Mouse (Mus musculus): ENCODE measurements around the gene Snrnp25. TPM values are rescaled to one million over a fixed set of nuclear protein-coding genes. Genes with fewer than 3 reads are reported as not detected.

Snrnp25 gene
- polyA plus RNA-seq (2015; fragmentation: Nextera tagmentation; extraction: Ambion mirVana) = 40.4 and 48.3 TPM in 2 replicates

DNA sequence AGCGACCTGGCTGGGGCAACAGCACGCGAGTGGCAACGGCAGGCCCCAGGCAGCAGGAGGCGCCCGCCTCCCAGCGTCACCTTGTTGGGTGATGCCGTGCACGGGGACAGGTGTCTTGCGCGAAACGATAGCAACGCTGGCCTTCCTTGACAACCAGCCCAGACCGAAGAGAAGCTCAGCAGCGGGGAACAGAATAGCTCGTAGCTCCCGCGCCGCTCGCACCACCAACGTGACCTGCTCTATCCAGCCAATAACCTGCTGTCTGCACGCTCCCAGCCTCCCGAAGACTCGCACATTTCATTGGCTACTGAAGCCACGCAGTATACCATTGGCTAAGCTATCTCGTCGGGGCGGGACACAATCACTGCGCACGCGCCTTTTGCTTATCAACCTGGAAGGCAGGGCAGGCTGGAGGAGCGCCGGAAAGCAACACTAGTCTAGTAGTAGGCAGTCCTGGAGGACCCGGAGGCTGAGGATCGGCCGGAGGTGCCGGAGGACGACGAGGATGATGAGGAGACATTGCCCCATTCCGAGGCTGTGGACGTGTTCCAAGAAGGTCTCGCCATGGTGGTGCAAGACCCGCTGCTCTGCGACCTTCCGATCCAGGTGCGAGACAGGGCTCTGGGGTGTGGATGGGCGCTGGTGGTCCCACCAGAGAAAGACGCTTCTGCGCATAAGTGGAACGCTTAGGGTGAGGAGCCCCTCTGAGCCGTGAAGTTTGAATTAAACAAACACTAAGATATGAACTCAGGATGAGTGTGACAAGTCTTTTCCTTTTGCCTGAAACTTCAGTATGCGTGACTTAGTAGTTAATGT lies at the start of gene Snrnp25:
Snrnp25 (plus strand) TSS at position 358 of the 816 bp plus-strand sequence.
- H3K36me3 ChIP-seq (replicated peaks) = peaks cover 5% of the 10 kb centered on the region; the same call in 1 of the 2 replicates
- H3K4me2 ChIP-seq = peak within 1 kb of the TSS; percentile 83
- H3K27me3 ChIP-seq (replicated peaks) = no peaks in the 10 kb centered on the region
- peak within 1 kb of the TSS; percentile 76 for H3K4me3 ChIP-seq
- ATAC-seq (replicated peaks) = peak; percentile 100
- H3K4me1 ChIP-seq = peaks cover 15% of the 10 kb centered on the region
- H3K27ac ChIP-seq = peak within 1 kb of the TSS; percentile 60; the same call in 1 of the 2 replicates
- under 1% methylated on average over 52 of the region's 52 CpGs for whole genome bisulfite sequencing
- H3K9me3 ChIP-seq = no peaks in the 10 kb centered on the region
- H3K9ac ChIP-seq = peak within 1 kb of the TSS; percentile 70

DNA sequence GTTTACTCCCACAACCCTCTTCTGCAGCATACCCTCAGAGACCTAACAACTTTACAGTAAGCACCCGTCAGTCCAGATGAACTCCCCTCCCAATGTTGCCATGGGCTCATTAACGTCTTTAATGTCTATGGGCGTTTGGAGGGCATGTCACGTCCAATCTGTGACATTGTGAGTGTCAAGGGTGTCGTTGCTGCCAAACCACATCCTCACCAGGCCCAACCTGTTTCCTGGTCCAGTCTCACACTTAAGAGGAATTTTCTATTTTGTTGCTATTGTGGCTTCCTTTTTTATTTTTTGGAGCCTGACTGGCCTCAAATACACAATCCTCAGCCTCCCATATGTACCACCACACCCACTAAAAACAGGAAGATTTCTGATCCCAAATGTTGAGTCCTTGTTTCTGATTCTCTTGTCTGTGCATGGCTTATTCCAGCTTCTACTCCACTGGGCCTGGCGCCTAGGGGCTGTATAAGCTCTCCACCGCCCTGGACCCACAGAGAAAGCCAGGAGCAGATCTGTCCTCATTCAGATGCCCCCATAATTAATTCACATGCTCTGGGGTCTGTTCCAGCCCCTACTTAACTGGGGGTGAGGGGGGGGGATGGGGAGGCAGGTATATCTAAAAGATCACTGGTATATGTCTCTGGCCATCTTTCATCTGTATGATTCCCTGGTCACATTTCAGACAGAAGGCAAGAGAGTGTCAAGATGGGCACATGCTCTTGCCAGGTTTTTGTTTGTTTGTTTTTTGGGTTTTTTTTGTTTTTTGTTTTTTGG lies 48.2 kb upstream of the Snrnp25 start:
- no peaks in the 10 kb centered on the region for H3K36me3 ChIP-seq (replicated peaks)
- no peak for ATAC-seq (replicated peaks)
- H3K9me3 ChIP-seq = no peaks in the 10 kb centered on the region
- peaks cover 36% of the 10 kb centered on the region for H3K4me1 ChIP-seq
- H3K4me2 ChIP-seq = no peak overlapping the region
- H3K27me3 ChIP-seq (replicated peaks) = no peaks in the 10 kb centered on the region
- H3K4me3 ChIP-seq = no peak overlapping the region
- peak overlapping the region; percentile 81 for H3K27ac ChIP-seq
- 62% methylated on average over 7 of the region's 7 CpGs for WGBS
- no peak overlapping the region for H3K9ac ChIP-seq

DNA sequence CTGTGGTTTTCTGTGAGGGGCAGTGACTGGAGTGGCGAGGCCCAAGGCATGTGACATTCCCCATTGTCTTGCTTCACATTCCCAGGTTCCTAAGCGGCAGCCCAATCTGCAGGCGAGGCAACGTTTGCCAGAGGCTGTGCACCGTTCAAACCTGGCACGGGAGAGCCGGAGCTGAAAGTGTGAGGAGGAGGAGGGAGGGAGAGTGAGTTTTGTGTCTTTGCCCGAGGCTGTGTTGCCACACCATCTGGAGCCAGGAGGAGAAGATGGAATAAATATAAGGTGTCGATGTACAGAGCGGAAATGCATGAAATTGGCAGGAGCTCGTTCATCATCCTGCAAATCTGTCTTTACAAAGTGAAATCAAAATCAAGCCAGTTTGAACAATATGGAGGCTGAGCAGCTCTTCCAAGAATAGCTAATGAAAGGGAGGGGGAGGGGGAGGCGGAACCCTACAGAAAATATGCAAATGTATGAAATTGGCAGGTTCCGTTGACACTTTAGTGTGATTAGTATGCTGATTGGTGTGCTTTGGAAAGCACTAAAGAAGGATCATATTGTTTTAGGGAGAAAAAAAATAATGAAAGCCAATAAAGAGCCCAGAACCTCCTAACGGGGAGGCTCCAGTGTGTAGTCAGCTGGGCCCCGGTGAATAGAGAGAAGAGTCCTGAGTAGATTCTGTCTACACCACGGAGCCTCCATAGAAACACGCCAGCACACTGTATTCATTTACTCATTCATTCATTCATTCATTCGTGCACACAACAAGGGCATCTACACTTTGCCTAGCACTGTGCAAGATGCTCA lies 47.2 kb upstream of the Snrnp25 start:
- peak; percentile 68 for ATAC-seq (replicated peaks)
- H3K36me3 ChIP-seq (replicated peaks) = no peaks in the 10 kb centered on the region
- no peaks in the 10 kb centered on the region for H3K9me3 ChIP-seq
- H3K4me1 ChIP-seq = peaks cover 42% of the 10 kb centered on the region
- peak overlapping the region; percentile 81 for H3K27ac ChIP-seq
- WGBS = 25% methylated on average over 18 of the region's 18 CpGs
- H3K9ac ChIP-seq = no peak overlapping the region
- no peak overlapping the region for H3K4me3 ChIP-seq
- peak overlapping the region; percentile 11 for H3K4me2 ChIP-seq
- H3K27me3 ChIP-seq (replicated peaks) = no peaks in the 10 kb centered on the region

- H3K27me3 ChIP-seq (replicated peaks) = no peaks in the 10 kb centered on the region
- no peak overlapping the region for H3K9ac ChIP-seq
- WGBS = 84% methylated on average over 3 of the region's 3 CpGs
- H3K9me3 ChIP-seq = no peaks in the 10 kb centered on the region
- H3K4me1 ChIP-seq = peaks cover 42% of the 10 kb centered on the region
- H3K27ac ChIP-seq = peak overlapping the region; percentile 81
- ATAC-seq (replicated peaks) = no peak
- H3K4me3 ChIP-seq = no peak overlapping the region
- no peak overlapping the region for H3K4me2 ChIP-seq
- no peaks in the 10 kb centered on the region for H3K36me3 ChIP-seq (replicated peaks)
Observed at GRCm38 (mm10) chr11:32159176-32159575, 46.0 kb upstream of the Snrnp25 start.

- H3K36me3 ChIP-seq (replicated peaks) = no peaks in the 10 kb centered on the region
- no peak overlapping the region for H3K4me2 ChIP-seq
- no peaks in the 10 kb centered on the region for H3K27me3 ChIP-seq (replicated peaks)
- H3K9ac ChIP-seq = no peak overlapping the region
- H3K9me3 ChIP-seq = no peaks in the 10 kb centered on the region
- H3K4me1 ChIP-seq = peaks cover 42% of the 10 kb centered on the region
- 67% methylated on average over 7 of the region's 7 CpGs for WGBS
- no peak overlapping the region for H3K4me3 ChIP-seq
- peak overlapping the region; percentile 90; the same call in 1 of the 2 replicates for H3K27ac ChIP-seq
- ATAC-seq (replicated peaks) = no peak
Observed at GRCm38 (mm10) chr11:32160341-32160740, 44.9 kb upstream of the Snrnp25 start.

DNA sequence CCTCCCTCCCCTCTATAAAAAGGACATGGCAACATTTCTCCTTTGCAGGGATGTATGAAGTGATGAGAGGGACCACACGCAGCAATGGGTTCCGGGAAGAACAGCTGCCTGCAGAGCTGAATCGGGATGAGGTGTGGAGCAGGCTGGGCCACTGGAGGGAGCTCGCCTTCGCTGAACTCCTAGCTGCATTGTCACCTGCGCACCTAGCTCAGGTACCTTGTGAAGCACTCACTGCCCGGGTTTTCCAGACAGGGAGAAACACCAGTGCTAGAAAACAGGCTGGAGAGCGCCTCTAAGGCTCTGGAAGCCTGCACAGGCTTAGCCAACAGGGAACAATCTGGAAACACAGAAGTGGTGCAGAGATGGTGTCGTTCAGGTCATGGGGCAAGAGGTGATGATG lies 43.7 kb upstream of the Snrnp25 start:
- peaks cover 42% of the 10 kb centered on the region for H3K4me1 ChIP-seq
- peak overlapping the region; percentile 57 for H3K4me2 ChIP-seq
- H3K27ac ChIP-seq = peak overlapping the region; percentile 90
- ATAC-seq (replicated peaks) = peak; percentile 78
- 8% methylated on average over 9 of the region's 9 CpGs for WGBS
- peak overlapping the region; percentile 30 for H3K4me3 ChIP-seq
- H3K36me3 ChIP-seq (replicated peaks) = no peaks in the 10 kb centered on the region
- peak overlapping the region; percentile 44 for H3K9ac ChIP-seq
- no peaks in the 10 kb centered on the region for H3K27me3 ChIP-seq (replicated peaks)
- H3K9me3 ChIP-seq = no peaks in the 10 kb centered on the region

- peak overlapping the region; percentile 44 for H3K9ac ChIP-seq
- H3K27me3 ChIP-seq (replicated peaks) = no peaks in the 10 kb centered on the region
- no peaks in the 10 kb centered on the region for H3K36me3 ChIP-seq (replicated peaks)
- ATAC-seq (replicated peaks) = peak; percentile 93
- peak overlapping the region; percentile 57 for H3K4me2 ChIP-seq
- H3K27ac ChIP-seq = peak overlapping the region; percentile 90
- no peaks in the 10 kb centered on the region for H3K9me3 ChIP-seq
- 12% methylated on average over 28 of the region's 28 CpGs for WGBS
- H3K4me3 ChIP-seq = peak overlapping the region; percentile 30
- peaks cover 38% of the 10 kb centered on the region for H3K4me1 ChIP-seq
Observed at GRCm38 (mm10) chr11:32161922-32162804, 43.1 kb upstream of the Snrnp25 start.

DNA sequence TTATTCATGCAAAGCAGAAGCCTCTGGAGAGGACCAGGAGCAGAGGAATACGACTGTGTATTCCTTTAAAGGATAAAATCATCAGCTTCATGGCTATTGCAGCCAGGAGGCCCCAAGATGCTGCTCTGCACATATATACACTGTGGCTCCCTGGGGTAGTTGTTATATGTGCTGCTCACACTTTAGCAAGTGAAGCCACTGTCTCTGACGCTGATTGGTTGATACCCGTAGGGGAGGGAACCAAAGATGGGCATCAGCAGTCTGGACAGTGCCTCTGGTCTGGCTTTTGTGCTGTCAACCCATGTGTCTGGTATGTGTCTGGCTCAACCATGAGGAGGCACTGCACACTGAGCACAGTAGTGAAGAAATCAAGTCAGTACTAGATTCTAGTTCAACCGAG lies 38.5 kb upstream of the Snrnp25 start:
- ATAC-seq (replicated peaks) = no peak
- peaks cover 9% of the 10 kb centered on the region for H3K4me1 ChIP-seq
- WGBS = 77% methylated on average over 4 of the region's 4 CpGs
- no peak overlapping the region for H3K9ac ChIP-seq
- no peaks in the 10 kb centered on the region for H3K36me3 ChIP-seq (replicated peaks)
- no peaks in the 10 kb centered on the region for H3K9me3 ChIP-seq
- H3K27me3 ChIP-seq (replicated peaks) = no peaks in the 10 kb centered on the region
- no peak overlapping the region for H3K27ac ChIP-seq
- no peak overlapping the region for H3K4me3 ChIP-seq
- no peak overlapping the region for H3K4me2 ChIP-seq

DNA sequence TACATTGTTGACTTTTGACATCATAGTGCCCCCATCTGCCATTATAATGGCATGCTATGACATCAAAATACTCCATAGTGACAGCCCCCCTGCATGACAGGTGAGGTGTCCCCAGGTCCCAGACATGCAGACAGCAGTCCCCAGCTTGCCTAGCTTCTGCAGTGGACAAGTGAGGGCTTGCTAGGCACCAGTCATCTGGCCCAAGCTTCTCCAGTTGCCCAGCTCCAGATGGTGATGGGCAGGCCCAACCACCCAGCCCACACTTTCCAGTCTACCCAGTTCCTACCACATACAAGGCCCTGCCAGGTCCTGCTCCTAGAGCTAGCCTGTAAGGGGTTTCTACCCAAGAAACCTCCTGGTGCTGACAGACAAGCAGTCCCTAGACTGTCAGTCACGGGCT lies 26.7 kb upstream of the Snrnp25 start:
- WGBS = 96% methylated on average over 1 of the region's 1 CpGs
- no peak for ATAC-seq (replicated peaks)
- no peaks in the 10 kb centered on the region for H3K27me3 ChIP-seq (replicated peaks)
- H3K9me3 ChIP-seq = no peaks in the 10 kb centered on the region
- H3K4me2 ChIP-seq = no peak overlapping the region
- no peaks in the 10 kb centered on the region for H3K36me3 ChIP-seq (replicated peaks)
- H3K27ac ChIP-seq = no peak overlapping the region
- H3K9ac ChIP-seq = no peak overlapping the region
- H3K4me1 ChIP-seq = no peaks in the 10 kb centered on the region
- H3K4me3 ChIP-seq = no peak overlapping the region

GRCm38 (mm10) chr11:32181246-32181645 lies 24.0 kb upstream of the Snrnp25 start:
- no peak overlapping the region for H3K4me2 ChIP-seq
- H3K4me1 ChIP-seq = no peaks in the 10 kb centered on the region
- 86% methylated on average over 4 of the region's 4 CpGs for WGBS
- no peaks in the 10 kb centered on the region for H3K9me3 ChIP-seq
- no peak for ATAC-seq (replicated peaks)
- H3K27me3 ChIP-seq (replicated peaks) = no peaks in the 10 kb centered on the region
- no peak overlapping the region for H3K27ac ChIP-seq
- no peak overlapping the region for H3K4me3 ChIP-seq
- H3K9ac ChIP-seq = no peak overlapping the region
- H3K36me3 ChIP-seq (replicated peaks) = no peaks in the 10 kb centered on the region

All from midbrain, embryonic 15.5 days (tissue).